Mouse (Mus musculus): ENCODE data around the gene Camkk2.
A peak's percentile ranks its signal among the peaks of the same experiment; 100 is the strongest.

Gene Camkk2

DNA sequence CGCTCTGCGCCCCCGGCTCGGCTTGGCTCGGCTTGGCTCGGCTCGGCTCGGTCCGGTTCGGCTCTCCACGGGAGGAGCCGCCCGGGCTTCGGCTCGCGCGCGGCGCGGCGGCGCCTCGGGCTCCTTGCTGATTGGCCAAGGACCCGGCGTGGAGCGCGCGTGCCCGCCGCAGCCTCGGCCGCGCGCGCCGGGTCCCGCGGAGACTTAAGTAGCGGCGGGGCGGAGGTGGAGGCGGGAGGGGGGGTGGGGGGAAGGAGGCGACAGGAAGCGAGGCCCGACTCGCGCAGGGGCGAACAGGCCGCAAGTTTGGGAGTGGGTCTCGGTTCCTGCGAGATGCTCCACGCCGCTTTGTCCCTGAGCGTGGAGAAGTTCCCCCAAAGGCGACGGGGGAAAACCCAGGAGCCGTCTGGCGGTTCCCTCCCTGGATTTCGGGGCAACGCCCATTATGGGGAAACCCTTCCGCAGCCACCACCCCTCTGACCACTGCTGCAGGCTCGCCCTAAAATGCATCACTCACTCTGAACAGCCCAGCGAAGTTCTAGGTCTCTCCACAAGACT lies at the start of gene Camkk2:
Gene Camkk2, minus strand, starts transcription at position 133 of the 558 bp plus-strand sequence.
- peak; percentile 44 to 55 for DNase-seq (ENCODE audit: low read depth in 2 of 2, low spot score in 2 of 2)

DNA sequence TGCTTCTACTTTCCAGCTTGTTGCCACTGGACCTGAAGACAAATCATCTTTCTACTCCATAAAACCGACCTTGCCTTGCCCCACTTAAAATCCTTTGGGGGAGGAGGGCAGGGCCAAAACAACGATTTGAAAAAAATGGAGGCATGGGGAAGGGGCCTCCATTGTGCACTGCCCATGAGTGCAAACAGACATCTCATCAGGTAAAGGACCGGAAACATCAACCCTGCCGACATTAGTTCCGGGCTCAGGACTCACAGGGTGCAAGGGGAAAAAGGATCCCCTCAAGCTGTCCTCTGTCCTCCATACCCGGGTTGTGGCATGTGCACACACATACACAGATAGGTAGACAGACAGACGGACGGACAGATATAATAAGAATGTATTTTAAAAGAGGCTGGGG lies 45.9 kb upstream of the Camkk2 start:
- DNase-seq (ENCODE audit: low read depth in 2 of 2, low spot score in 2 of 2): no peak

DNA sequence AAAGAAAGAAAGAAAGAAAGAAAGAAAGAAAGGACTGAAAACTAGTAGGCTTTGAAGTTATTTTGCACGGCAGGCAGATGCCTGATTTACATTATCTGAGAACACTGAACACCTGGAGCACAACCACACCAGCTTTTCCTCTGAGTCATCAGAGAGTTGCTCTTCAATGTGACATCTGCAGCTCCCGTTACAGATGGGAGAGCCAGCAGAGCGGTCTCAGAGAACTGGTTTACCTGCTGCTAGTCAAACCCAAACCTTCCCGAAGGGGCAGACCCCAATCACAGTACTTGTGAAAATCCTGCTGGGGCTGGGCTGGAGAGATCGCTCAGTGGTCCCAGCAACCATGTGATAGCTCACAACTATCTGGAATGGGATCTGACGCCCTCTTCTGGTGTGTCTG lies 45.2 kb upstream of the Camkk2 start:
- DNase-seq (ENCODE audit: low read depth in 2 of 2, low spot score in 2 of 2): no peak

DNA sequence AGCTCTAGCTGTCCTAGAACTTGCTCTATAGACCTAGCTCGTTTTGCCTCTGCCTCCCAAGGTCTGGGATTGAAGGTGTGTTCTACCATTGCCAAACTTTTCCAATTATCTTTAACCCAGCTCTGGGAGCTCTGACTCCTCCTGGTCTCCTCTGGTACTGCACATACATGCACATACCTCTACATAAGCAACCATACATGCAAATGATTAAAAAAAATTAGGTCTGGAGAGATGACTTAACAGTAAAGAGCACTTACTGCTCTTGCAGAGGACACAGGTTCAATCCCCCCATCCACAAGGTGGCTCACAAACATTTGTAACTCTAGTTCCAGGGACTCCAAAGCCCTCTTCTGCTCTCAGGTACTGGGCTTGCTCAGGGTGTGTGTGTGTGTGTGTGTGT lies 44.8 kb upstream of the Camkk2 start:
- no peak for DNase-seq (ENCODE audit: low read depth in 2 of 2, low spot score in 2 of 2)

DNA sequence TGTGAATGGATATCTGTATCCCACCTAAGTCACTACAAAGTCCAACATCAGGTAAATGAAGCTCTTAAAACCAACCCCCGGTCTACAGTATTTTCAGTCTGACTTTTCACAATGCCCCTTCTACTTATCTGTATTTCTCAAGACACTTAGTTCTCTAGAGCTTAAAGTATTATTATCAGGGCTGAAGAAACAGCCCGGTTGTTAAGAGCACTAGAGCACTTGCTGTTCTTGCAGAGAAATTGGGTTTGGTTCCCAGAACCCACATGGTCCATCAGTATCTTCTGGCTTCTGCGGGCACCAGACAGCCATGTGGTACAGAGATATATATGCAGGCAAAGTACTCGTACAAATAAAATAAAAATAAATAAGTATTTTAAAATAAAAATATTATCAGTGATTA lies 43.2 kb upstream of the Camkk2 start:
- no peak for DNase-seq (ENCODE audit: low read depth in 2 of 2, low spot score in 2 of 2)

DNA sequence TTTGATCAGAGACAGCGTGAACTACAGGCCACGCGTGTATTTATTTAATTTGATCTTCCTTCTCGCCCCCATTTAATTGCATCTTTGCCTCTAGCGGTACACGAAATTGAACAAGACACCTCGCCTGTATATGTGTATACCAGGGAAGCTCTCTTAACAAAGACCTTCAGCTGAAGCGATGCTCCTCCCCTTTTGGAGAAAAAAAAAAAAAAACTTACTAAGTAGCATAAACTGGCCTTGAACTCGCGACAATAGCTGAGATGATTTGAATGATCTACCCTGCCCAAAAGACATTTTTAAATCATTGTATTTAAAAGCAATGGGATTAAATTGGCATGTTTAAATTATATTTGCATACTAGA lies 42.3 kb upstream of the Camkk2 start:
- no peak for DNase-seq (ENCODE audit: low read depth in 2 of 2, low spot score in 2 of 2)

DNA sequence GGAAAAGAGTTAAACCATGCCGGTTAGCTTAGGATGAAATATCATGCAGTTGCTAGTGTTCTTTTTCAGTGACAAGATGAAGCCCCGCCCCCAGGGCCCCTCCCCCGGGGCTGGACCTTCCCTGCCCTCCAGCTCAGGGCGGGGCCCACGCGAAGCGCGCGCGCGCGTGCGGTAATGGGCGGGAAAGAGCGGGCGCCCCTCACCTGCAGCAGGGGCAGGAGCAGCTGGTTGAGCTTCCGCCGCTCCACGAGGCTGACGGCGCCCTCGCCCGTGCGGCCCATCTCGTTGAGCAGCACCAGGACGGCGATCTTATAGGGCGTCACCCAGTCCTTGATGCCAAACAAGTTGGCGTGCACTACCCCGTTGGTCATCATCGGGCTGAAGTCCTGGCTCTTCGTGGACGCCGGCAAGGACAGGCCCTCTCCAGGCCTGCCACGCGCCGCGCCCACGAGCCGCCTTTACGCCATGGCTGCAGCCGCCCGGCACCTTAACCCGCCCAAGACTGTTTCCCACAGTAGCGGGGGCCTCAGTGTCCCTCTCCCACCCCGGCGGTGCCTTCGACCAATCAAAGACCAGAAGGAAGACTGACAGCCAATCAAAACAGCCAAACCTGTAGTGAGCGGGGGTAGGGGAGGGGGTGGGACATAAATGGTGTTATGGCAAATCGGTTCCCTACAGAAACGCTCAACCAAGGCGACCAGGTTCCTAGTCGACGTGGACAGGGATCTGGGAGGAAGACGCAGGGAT lies 41.7 kb upstream of the Camkk2 start, which contains the start of gene Anapc5:
Gene Anapc5, minus strand, starts transcription at position 563 of the 747 bp plus-strand sequence.
- DNase-seq (ENCODE audit: low read depth in 2 of 2, low spot score in 2 of 2): peak; percentile 90 to 91

DNA sequence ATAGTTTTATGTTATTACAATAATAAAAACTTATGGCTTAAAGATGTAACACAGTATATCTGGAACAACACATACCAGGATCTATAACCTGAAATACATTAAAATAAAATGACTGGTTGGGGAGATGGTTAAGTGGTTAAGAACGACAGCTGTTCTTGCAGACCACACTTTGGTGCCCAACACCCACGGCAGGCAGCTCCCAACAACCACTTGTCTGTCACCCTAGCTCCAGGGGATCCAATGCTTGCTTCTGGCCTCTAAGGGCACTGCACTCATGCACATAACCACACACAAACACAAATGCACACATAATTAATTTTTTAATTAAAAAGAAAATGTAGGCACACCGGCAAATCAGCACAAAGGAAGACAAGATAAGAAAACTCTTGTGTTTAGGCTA lies 33.5 kb upstream of the Camkk2 start:
- DNase-seq (ENCODE audit: low read depth in 2 of 2, low spot score in 2 of 2): no peak

DNA sequence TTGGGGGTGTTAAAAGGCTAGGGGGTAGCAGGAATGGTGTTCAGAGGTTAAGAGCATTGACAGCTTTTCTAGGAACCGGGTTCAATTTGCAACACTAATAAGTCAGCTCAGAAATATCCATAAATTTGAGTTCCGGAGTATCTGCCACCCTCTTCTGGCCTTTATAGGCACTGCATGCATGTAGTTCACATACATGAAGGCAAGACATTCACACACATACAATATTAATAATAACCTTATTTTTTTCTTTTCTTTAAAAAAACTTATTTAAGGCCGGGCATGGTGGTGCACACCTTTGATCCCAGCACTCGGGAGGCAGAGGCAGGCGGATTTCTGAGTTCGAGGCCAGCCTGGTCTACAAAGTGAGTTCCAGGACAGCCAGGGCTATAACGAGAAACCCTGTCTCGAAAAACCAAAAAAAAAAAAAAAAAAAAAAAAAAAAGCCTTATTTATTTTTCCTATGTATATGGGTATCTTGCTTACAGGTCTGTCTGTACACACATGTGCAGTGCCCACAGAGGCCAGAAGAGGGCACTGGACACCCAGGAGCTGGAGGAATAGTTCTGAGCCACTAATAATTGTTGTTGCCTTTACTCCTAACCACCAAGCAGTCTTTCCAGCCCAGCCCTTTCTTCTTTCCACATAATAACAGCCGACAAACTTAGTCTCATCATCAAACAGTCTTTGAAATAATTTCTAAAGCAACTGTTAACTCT lies 32.3 kb upstream of the Camkk2 start:
- DNase-seq (ENCODE audit: low read depth in 2 of 2, low spot score in 2 of 2): peak; percentile 62 to 77

DNA sequence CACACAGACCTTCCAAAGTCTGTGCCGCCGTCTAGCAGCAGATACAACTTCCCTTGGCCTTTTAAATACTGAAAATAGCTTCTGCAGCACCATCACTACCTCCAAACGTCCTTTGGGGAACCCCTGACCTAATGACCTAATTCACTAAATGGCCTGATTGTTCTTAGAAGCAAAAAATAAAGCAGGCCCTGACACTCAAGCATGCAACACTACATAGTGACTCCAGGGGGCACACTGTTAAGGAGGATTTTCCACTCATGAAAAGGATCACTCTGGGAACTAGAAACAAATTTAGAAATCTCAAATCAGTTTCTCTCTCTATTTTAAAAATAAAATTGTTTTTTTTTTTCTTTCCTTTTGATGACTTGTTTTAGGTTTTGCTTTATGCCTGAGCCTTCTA lies 26.3 kb upstream of the Camkk2 start:
- no peak for DNase-seq (ENCODE audit: low read depth in 2 of 2, low spot score in 2 of 2)

DNA sequence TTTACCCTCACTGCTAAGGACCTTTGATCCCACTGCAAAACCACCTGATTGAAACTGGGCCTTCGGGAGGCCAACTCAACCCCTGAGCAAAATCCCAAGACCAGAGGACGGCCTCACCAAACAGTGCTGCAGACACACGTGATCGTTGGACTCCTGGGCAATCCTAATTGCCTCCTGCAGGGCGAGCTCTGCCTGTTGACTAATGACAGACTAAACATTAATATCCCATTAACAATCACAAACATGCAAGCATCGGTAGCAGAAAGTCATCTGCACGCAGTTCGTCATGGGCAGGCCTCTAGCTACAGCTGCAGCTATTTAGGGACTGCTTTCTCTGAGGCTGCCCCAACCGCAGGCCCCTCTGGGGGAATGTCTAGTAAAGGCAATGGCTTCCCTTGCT lies 23.5 kb upstream of the Camkk2 start:
- no peak for DNase-seq (ENCODE audit: low read depth in 2 of 2, low spot score in 2 of 2)

DNA sequence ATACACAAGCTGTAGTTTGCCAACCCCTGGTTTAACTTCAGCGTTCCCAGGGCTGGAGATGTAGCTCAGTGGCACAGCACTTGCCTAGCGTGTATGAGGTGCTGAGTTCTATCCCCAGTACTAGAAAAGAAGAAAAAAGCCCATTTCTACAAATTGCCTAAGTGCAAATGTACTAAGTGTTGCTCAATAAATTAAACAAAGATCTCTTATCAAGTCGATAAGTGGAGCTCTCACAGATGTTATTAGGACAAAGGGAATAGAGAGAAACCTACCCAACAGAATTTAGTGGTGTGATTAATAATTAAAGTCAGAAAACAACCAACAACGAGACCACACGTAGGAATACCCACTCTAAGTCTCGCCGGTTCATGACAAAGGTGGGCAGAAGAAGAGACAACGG lies 22.5 kb upstream of the Camkk2 start:
- DNase-seq (ENCODE audit: low read depth in 2 of 2, low spot score in 2 of 2): no peak

DNA sequence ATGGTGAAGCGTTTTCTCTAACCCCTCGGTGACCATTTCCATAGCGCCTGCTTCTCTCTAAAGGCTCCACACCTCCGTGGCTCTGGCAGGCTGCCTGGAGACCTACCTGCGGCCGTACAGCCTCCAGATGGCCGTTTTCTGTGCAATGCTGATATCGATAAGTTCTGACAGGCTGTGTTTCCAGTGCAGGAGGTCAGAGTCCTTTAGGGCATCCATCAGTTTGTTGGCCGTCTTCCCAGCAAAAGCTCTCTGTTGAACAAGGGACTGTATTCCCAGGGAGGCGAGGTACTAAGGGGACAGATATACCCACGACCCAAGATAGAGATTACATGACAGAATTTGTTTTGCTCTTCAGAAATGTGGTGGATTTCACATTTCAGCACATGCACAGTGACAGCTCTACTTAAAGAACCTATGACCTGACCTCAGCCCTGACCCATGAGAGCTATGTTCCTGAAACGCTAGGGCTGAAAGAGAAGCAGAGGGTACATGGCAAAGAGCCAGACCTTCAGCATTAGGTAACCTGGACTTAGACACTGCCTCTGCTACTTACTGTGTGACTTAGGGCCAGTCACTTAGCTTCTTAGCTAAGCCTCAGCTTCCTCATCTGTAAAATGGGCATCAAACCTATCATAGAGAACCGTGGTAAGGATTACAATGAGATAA lies 21.3 kb upstream of the Camkk2 start:
- no peak for DNase-seq (ENCODE audit: low read depth in 2 of 2, low spot score in 2 of 2)

DNA sequence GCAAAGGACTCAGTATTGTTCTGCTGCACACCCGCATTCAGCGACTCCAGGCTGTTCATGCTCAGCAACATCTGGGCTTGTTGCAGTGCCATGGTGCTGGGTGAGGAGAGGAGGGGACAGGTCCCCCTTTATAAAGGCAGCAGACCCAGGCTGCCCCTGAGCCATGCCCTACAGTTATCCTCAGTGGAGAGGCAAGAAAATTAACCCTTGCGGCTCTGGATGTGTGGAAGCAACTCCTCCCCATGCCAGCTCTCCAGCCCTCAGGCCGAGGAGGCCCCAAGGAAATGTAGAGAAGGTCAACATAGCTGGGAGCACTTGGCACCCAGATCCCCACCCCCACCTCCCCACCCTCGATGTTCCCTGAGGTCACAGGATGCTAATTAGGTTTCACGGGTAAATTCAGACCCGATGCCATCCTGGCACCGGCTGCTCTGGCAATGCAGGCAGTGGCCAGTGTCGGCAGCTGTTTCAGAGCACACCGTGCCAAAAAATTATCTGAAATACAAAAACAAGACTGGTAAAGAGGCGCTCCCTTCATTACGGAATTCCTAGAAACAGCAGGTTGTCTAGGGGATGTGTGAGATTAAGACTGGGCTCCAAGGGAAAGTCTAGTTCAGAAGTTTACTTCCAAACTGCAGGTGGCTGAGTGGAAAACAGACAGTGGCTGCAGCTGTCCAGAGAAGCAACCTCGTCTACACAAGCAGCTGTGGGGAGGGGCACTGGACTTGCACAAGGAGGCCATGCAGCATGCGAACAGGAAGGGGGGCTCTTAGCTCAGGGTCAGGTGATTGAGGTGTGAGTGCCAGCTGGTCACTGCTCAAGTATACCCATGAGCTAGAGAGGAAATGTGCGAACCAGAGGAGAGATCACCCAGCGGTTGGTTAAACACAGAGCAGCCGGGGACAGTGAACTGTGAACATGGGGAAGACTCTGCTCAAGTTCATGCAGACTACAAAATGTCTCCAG lies 20.5 kb upstream of the Camkk2 start:
- no peak for DNase-seq (ENCODE audit: low read depth in 2 of 2, low spot score in 2 of 2)

DNA sequence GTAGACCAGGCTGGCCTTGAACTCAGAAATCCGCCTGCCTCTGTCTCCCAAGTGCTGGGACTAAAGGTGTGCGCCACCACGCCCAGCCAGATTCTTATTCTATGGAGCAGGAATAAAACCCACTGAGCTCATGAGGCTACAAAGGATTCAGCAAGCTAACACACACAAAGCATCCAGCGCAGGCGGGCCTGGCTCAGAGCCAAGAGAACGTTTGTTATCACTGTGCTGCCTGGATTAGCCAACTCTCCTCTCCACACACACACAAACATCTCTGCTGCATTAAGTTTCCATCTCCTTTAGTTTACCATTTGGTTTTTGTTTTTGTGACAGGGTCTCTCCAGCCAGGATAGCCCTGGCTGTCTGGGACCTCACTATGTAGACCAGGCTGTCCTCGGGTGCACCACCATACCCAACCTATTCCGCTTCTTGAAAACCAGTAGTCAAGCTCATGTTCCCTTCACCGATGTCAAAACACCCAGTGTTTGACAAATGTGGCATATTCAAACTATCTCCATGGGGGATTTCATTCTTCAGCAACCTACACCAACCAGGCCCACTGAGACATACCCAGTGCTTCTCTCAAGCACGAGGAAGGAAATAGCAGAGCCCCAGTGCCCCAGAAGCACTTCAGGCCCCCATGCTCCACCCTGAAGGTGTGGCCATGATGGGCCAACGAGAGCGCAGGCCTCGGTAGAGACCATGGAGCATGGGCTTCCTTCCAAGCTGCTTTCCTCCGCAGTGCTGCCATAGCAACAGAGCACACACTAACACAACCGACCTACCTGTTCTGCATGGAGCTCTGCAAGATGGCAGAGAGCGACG lies 19.6 kb upstream of the Camkk2 start:
- DNase-seq (ENCODE audit: low read depth in 2 of 2, low spot score in 2 of 2): no peak

DNA sequence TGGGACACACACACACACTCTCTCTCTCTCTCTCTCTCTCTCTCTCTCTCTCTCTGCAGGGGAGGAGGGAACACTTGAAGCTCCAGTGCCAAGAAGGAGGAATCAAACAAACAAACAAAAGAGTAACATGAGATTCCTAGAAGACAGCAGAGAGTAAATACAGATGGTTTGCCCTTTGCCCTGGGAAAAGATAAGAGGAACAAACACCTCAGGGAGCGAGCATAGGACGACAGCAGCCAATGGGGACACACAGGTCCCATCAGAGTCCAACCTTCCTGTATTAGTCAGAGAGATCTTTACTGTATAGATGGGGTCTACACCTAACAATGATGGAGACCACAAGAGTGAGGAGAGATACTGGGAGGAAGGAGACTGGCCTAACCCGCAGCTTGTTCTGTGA lies 18.7 kb upstream of the Camkk2 start:
- DNase-seq (ENCODE audit: low read depth in 2 of 2, low spot score in 2 of 2): no peak

DNA sequence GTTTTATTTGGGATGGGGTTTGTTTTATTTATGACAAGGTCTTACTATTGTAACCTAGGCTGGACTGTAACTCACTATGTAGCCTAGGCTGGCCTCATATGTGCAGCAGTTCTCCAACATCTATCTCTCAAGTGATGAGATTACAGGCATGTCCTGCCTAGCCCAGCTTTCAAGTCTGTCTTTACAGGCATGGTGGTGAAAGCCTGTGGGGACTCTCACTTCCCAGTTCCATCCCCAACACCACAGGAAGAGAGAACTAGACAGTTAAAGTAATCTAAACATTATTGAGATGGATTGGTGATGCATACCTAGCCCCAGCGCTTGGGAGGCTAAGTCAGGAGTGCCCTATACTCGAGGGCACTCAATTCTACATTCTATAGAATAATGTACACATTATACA lies 9.5 kb upstream of the Camkk2 start:
- no peak for DNase-seq (ENCODE audit: low read depth in 2 of 2, low spot score in 2 of 2)

DNA sequence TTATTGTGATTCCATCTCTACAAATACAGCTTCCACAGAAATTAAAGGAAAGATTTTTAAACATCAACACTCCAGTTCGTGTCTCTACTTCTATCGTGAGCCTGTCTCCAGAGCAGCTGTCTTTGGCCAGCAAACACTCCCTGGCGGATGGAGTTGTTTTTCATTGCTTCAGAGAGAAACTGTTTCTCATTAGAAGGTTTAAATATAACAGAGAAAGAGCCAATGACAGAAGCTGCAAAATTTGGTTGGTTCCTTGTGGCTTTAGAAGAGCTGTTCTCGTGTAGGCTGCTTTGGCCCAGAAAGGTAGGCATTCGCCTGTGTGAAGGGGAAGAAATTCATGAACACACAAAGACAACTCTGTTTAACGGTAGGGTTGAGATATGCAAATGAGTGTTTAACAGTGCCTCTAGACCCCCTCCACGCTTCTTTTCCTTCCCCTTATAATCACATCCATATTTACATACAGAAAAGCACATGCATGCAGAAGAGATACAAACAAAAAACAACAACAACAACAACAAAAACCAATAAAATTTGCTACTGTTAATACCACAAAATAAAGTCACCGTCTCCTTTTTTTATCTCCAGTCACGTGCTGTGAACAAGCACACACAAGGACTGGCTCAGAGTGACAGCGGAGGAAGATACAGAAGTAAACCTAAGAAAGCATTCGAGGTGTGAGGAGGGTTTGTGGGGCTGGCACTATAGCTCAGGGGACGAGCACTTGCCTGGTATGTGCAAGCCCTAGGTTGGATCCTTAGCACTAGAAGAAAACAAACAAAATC lies 7.0 kb upstream of the Camkk2 start:
- no peak for DNase-seq (ENCODE audit: low read depth in 2 of 2, low spot score in 2 of 2)

DNA sequence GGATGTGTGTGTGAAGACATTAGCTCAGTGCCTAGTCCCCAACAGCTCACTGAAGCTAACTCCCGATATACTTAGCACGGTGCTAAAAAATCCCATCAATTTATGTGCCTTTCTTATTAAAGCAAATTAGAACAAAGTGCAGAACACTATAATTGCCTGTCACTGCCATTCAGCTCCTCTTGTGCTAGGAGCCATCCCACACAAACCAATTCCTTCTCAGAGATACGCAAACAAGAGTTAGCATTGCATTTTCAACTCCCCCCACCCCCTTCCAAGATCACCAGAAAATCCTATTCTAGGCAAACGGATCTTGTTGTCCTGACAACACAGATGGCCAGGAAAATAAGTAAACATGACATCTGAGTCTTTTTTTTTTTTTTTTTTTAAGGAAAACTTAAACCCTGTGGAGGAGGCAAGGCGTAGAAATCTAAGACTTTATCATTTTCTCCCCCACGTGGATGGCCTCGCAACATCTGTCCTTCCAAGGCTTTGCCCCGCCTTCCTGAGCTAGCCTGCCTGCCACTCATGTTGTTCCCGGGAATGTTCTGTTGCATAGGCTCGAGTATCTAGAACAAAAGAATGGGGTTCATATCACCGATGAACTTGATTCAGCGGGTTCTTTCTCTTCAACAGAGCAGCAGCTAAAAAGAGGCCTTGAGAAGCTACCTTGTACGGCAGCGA lies 4.7 kb upstream of the Camkk2 start:
- DNase-seq (ENCODE audit: low read depth in 2 of 2, low spot score in 2 of 2): no peak
